Mouse (Mus musculus) ES-E14 (cell line): ENCODE measurements around the gene Alk.

Experiments used
- HCFC1 ChIP-seq: IDR thresholded peaks from 2 replicates; pipeline ENCODE4 v1.6.1; 2012; ENCODE audit warnings: low read length, inconsistent platforms, borderline replicate concordance; ENCODE audit not compliant: insufficient read depth
- ZC3H11A ChIP-seq: IDR thresholded peaks from 2 replicates; pipeline ENCODE4 v1.6.1; 2012; ENCODE audit warnings: low read depth, mild to moderate bottlenecking, inconsistent platforms, low read length, borderline replicate concordance
- ZNF384 ChIP-seq: IDR thresholded peaks from 2 replicates; pipeline ENCODE4 v1.6.1; 2012; ENCODE audit warnings: low read depth, low read length, inconsistent platforms

DNA sequence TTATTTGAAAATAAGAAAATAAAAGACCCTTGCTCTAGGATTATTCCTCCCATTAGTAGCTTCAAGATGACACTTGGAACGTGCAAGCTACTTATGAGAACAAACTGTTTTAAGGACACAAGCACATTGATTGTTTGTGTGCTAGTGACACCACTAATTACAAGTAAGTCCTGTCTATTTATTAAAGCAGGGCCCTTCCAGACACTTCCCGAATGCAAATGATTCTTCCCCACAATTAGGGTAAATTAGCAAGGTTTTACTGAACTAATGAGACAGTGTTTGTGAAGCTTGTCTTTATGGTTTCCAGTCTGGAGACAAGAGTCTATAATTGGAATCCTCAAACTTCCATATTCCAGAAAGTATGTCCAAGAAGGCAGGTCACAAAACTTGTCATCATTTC lies 523.0 kb downstream of the Alk start:
- no peak for TF ChIP-seq ZNF384
- no peak for TF ChIP-seq HCFC1
- no peak for TF ChIP-seq ZC3H11A
